Mouse (Mus musculus) right cerebral cortex, adult 18-20 months (tissue): Measurements from ENCODE around the gene Map4k3.
"Not testable (repeated sequence)": the region's sequence is repeated elsewhere in the genome, so short reads cannot be mapped to it uniquely, and the experiment has no call there.

Experiments used
- DNase-seq: peaks from one replicate; pipeline ENCODE4 v3.0.0; 2022; ENCODE audit warnings: mixed read lengths

Map4k3 gene

DNA sequence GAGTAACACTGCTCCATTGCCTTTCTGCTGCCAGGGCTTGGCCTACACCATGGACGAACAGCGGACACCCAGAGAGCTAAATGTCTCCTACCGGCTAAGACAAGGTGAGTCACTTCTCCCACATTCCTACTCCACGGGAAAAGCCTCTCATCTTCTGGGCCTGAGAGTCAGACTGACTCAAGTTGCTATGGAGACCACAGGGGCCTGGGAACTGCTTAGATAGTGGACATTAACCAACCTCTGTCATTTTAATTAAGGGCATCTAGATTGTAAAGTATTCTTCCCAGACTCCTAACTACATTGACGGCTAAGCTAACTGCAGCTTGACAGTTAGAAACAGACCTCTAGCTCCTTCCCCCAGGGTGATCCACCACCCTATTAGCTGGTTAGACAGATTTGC lies 165.5 kb downstream of the Map4k3 start:
- no peak for DNase-seq

DNA sequence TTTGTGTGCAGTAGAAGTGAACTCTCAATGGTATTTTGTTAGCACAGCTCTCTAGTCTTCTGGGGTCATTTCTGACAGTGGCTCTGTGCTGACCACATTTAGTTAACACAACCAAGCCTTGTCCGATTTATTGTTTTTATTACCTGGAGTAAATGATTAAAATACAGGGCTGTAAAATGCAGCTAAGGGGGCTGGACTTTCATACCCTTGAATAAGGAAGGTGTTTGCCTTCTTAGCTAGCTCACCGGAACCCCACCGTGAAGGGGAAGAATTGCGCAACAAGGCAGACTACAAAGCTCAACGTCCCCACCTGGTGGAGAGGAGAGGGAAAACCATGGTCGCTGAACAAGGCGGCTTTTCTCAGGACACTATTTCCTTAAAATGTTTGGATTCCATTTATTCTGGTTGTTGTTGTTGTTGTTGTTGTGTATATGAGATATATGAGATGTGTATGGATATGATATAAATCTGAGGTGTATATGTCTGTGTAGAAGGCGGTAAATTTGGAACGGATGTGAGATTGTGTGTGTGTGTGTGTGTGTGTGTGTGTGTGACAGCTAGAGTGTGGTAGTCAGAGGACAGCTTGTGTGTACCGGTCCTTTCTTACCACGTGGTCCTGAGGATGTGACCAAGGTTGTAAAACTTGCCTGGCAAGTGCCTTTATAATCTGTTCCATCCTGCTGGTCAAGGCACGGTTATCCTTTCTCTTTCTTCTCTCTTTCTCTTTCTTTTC lies 167.4 kb downstream of the Map4k3 start:
- peak; percentile 73 for DNase-seq

DNA sequence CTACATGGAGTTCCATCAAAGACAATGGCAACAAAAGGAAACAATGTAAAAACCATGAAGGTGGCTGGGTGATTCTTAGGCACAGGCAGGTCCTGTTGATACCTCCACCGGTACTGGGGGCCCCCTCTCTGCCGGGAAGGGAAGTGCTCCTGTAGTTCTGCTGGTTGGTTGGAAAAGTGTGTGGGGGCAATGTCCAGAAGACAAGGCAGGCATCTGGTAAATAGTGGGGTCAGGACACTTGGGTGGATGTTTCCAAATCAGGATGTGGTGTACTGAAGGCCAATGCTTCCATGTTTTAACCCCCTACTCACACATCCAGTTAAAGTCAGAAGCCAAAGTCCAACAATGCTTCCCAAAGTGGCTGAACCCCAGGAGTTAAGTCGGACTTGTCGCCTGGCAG lies 168.5 kb downstream of the Map4k3 start:
- DNase-seq, result no peak

DNA sequence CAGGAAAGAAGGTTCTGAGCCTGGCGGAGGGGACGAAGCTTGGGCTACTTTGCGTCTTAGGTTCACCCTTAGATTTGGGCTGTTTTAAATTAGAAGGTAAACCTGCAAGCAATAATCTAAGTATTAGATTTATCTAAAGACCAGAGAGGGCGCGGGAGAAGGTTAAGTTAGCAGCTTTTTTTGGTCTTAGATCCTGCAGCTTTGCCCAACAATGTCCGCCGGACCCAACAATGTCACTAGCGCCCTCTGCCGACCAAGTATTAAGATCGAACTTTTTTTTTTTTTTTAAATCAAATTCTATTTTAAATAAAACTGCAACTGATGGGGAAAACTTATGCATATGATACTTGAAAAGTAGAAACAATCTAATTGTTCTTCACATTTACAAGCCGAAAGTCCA lies 169.2 kb downstream of the Map4k3 start:
- DNase-seq, result no peak

DNA sequence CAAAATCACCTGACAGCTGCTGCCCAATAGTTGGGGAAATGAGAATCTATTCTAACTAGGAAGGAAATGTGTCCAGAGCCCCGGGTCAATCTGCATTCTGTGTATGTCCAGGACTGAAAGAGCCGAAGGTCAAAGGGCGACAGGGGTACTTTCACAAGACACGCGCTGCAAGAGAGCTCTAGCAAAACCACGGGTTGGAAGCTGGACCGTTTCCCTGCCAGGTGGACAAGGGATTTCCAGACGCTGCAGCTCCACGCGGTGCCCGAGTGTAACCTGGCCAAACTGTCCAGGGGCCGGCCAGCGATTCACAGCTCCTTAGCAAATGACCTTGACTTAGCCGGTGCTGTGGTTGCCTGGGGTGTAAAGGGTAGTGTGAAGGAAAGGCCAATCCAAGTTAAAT lies 169.7 kb downstream of the Map4k3 start:
- DNase-seq, result no peak

DNA sequence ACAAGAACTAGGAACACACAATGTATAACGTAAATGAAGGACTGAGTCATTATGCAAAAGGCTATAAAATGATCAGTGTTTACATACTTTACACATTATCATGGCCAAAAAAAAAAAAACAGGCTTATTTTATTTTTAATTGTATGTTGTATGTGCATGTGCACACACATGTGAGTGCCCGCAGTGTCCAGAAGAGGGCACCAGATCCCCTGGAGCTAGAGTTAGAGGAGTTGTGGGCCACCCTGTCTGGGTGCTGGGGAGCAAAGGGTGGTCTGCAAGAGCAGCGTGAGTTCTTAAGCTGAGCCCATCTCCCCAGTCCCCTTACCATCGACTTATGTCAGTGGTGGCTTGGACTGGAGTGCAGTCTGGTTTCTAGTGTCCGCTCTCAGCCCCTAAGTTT lies 170.8 kb downstream of the Map4k3 start:
- no peak for DNase-seq

DNA sequence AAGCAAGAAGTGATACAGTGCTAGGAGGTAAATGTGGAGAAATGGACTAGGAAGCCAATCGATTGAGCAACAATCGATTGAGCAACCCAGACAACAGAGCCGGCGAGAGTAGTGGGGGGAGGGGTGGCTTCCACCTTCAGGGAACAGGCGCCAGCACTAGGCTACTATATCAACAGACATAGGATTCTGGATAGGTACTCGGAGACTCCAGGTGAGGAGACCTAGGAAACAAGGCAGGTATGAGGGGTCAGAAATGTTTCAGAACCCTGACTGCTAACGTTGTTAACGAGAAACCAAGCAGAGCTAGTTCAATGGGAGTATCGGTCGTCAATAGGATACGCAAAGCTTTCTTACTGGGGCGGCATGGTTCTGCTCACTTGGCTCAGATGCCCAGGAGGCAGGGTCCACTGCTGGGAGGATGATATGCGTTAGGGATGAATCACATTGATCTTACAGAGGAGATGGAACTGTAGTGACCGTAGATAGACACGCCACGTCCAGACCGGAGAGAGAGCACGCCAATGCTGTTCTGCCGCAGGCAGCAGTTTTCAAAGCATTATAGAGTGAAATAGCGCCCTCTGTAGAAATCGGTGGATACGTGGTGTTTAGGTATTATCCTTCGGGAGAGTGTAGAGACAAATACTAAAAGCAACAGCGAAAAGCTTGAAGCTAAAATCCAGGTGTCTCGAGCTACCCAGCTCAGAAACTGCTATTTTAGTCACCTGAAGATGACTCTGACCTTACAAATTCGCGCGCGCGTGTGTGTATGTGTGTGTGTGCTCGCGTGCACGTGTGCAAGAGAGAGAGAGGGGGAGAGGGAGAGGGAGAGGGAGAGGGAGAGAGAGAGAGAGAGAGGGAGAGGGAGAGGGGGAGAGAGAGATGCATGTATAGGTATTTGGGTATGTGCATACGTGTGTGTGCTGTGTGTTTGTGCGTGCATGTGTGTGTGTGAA lies 174.7 kb downstream of the Map4k3 start:
- DNase-seq, result peak; percentile 79

DNA sequence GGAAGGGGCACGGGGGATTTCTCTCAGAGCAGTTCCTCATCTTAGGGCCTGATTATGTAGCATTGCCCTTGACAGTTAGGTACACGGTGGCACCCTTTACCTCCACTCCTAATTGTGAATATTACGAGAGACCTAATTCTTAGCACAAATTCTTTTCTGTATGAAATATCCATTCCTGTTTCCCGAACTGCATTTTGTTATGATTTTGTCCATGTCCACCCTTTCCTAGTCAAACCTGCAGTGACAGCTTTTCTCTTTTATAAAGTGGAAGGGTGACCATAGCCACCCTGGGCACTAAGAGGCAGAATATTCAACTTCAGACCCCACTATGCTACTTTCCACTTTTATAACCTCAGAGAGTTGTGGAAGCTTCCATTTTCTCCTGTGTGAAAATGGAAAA lies 175.6 kb downstream of the Map4k3 start:
- no peak for DNase-seq

DNA sequence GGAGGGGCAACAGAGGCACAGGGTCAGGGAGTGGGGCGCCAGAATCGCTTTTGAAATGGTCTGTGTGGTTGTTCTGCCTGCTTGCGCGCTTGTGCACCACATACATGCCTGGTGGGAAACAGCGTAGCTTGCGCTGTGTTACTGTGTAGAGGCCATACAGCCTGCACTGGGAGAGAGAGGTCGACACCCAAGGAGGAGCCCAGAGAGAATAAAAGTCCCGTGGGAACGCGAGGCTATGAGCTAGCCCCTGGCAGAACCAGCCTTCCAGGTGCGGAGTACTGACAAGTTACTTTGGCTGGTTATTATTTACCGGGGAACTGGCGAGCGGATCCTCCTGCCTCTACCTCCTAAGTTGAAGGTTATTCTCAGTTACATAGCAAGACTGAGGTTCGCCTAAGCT lies 177.3 kb downstream of the Map4k3 start:
- no peak for DNase-seq

DNA sequence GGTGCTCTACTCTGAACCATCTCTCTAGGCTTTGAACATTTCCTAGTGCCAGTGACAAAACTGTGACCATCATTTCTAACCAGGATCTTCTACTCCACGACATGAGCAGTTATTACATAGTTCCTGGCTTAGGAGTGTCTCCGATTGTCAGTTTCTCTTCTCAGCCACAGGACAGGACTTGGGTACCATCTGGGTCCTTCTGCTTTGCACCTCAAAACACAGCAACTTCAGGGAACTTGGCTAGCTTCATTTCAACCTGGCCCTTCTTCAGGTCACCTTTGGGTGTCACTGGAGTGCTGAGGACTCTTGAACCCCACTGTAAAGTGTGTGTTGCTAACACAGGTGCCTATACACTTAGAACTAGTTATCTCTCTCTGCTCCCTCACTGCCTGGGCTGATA lies 181.4 kb downstream of the Map4k3 start:
- DNase-seq, result no peak

DNA sequence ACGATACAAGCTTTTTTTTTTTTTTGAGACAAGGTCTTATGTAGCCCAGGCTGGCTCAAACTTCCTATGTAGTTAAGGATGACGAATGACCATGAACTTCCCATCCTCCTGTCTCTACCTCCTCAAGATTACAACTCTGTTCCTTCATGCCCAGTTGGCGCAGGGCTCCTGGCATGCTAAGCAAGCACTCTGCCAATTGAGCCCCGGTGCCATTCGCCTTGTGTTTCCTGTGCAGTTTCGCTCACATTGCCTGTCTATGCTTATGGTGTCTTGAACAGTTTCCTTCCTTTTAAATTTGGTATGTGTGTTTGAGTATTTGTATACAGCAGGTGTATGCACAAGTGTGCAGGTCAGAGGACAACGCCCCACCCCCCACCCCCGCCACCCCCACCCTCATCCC lies 182.1 kb downstream of the Map4k3 start:
- DNase-seq, result no peak

DNA sequence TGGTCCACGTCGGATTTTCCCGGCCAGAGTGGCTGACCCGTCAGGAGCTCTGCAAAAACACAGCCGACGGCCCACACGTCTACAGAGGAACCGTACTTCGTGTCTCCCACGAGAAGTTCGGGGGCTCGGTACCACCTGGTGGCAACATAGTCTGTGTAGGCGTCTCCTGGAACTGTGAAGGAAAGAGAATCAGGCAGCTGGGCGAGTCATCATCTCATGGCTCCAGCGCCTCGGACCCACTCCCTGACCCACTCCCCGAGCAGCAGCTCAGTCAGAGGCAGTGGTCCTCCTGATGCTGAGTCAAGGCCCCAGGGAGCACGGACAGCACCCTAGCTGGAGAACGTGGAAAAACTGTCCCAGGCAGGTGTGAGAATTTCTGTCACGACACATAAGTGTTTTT lies 184.6 kb downstream of the Map4k3 start:
- DNase-seq, result no peak

DNA sequence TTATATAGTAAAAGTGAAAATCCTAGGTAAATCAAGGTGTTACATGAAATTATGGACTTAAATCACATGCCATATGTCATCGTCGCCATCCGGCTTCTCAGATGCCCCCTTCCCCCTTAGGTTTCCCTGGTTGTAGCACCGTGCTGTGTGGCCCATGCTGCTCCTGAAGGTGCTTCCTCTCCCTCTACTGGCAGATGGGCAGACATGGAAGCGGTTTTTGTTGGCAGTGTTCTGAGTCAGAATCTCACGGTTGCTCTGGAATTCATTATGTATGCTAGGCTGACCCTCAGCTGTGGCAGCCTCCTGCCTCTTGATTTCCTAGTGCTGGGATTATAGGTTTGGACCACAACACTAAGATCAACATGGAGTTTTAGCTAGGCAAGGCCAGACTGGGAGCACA lies 191.1 kb downstream of the Map4k3 start:
- DNase-seq, result no peak

DNA sequence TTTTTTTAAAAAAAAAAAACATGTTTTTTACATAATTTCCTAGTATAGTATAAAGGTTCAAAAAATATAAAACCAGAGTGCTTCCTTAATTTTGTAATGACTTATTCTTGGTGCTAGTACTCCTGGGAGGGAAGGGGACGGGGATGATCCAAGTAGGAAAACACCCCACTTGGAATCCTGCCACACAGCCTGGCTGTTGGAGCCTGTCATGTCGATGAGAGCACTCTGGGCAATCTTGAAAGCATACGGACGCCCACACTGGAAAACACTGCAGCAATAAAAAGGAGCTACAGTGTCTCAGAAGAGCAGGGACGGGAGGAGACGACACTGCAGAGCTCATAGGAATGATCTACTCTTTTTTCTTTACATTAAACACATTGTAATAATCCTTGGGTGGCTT lies 192.7 kb downstream of the Map4k3 start:
- peak; percentile 29 for DNase-seq

DNA sequence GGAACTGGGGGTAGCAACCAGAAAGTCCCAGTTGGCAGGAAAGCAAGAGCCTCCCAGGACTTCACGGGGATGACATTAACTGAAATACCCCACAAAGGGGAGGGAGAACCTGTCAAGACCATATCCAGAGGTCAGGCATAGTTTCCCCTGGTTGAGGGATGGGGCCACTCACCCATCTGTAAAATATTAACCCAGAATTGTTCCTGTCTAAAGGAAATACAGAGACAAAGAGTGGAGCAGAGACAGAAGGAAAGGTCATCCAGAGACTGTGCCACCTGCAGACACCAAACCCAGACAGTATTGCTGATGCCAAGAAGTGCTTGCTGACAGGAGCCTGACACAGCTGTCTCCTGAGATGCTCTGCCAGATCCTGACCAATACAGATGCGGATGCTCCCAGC lies 196.9 kb downstream of the Map4k3 start:
- DNase-seq, result not testable (repeated sequence)
